Mouse (Mus musculus): ENCODE measurements around the gene Hba-a1.

GRCm38 (mm10) chr11:32281416-32282144 lies 1.7 kb upstream of the Hba-a1 start:
- no peak for TF ChIP-seq POLR2A (IDR thresholded peaks at IDR 0.05; ENCODE audit: borderline replicate concordance, insufficient read depth, low read length)
- TF ChIP-seq CTCF (IDR thresholded peaks at IDR 0.05; ENCODE audit: borderline replicate concordance, insufficient read depth, low read depth, low read length), result no peak

Data from cerebellum, adult 2 months (tissue).